Comparison of ENCODE assay signal across 8 mouse cellular contexts in the genomic region with DNA sequence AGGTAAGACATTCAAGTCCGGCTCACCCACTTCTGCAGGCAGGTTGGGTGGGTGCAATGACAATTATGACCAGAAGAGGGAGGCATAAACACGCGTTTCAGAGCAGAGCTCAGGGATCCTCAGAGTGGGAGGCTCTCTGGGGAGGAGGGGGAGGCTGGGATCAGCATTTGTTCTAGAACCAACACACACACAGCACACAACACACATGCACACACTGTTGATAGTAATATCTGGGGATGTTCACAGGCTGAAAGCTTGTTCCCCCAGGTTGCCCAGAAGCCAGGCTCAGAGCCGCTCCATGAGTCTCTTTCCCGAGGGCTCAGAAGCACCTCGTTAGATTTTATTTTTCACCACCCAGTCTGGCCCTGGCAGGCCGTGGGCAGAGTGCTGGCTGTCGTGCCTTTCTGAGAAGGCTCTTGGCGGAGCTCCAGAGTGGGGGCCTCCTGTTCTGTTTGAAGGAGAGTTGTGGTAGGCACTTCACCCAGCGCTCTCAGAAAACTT.
A peak's percentile ranks its signal among the peaks of the same experiment; 100 is the strongest.
DNase-seq lines count a peak whose midpoint lies in the region; ATAC-seq lines count a peak whose summit lies in the region.

No protein-coding gene starts in this region.

- H3K36me3 ChIP-seq in hindbrain, embryonic 12.5 days, result no peaks in the 10 kb centered on the region

- peaks cover 6% of the 10 kb centered on the region; the same call in 1 of the 2 replicates for H3K4me1 ChIP-seq in hindbrain, embryonic 12.5 days

- H3K4me2 ChIP-seq in hindbrain, embryonic 12.5 days (replicated peaks), result no peak overlapping the region

- H3K27ac ChIP-seq in hindbrain, embryonic 12.5 days, result no peak overlapping the region

- no peaks in the 10 kb centered on the region for H3K9me3 ChIP-seq in hindbrain, embryonic 12.5 days (replicated peaks)

- 0 out of 2 replicates have a peak, but pooled peaks cover 5% of the 10 kb centered on the region for H3K27me3 ChIP-seq in hindbrain, embryonic 12.5 days

- WGBS in hindbrain, embryonic 12.5 days, result 35% methylated on average over 10 of the region's 10 CpGs

- peak; percentile 62 for ATAC-seq in hindbrain, embryonic 12.5 days (ENCODE audit: low FRiP score)

- no peak overlapping the region for H3K4me3 ChIP-seq in hindbrain, embryonic 12.5 days

- no peak overlapping the region for H3K9ac ChIP-seq in hindbrain, embryonic 12.5 days

- DNase-seq in R1 (ENCODE audit: low read depth, low spot score), result peak; percentile 71
- peak; percentile 93 to 96 for DNase-seq in cerebellum, postnatal 10 days
- DNase-seq in frontal cortex, postnatal 10 days (ENCODE audit: low spot score in 2 of 2), result peak; percentile 79 to 86
- DNase-seq in layer of hippocampus, adult 9-11 months, result peak; percentile 86
- peak; percentile 90 for DNase-seq in lung, postnatal 14 days
- DNase-seq in retina, postnatal 1 day, result peak; percentile 88
- peak; percentile 49 to 53 for DNase-seq in urinary bladder, adult 18-20 months (ENCODE audit: low spot score in 2 of 2)
